Mouse (Mus musculus) liver, embryonic 14.5 days (tissue): ENCODE measurements at regions not wholly inside any gene's neighbourhood (a gene's known extent, or its start where the extent isn't known, plus 50 kb on each side); places are given as distances from the start of the nearest gene placed in this dataset.

Experiments used
- ATAC-seq: fragments of 200-750 bp; cut with Nextera tagmentation; 2 replicates; pipeline ENCODE4 v1.8.0; 2017; ENCODE audit warnings: moderate number of reproducible peaks, mild to moderate bottlenecking, moderate library complexity; ENCODE audit not compliant: insufficient read depth
- DNase-seq, 3 experiments: peaks; one replicate each; pipeline ENCODE4 v3.0.0-alpha.2; 2012 to 2013; ENCODE audit warnings: low read depth in 3 of 3, low spot score in 3 of 3
- H3K27ac ChIP-seq: fragments of 300-500 bp; sonication (generic); 2 replicates; pipeline ENCODE4 v1.5.1; 2014; ENCODE audit warnings: moderate library complexity, mild to moderate bottlenecking, control low read depth, inconsistent platforms
- H3K27me3 ChIP-seq: fragments of 300-500 bp; sonication (generic); 2 replicates; pipeline ENCODE4 v1.6.1; 2014; ENCODE audit warnings: mild to moderate bottlenecking, low read length, moderate library complexity; ENCODE audit not compliant: control insufficient read depth, insufficient read depth
- H3K36me3 ChIP-seq: fragments of 300-500 bp; sonication (generic); replicated peaks from 2 replicates; pipeline ENCODE4 v1.6.1; 2014; ENCODE audit warnings: low read depth; ENCODE audit not compliant: control insufficient read depth, insufficient read depth
- H3K4me1 ChIP-seq, 2 experiments: fragments of 200-500 bp in 1 of 2; fragments of 300-500 bp in 1 of 2; sonication (generic) in 1 of 2; replicated peaks; 2 replicates each; pipeline ENCODE4 v1.6.1; 2012 to 2014; ENCODE audit warnings: antibody characterized with exemption in 1 of 2, inconsistent platforms in 1 of 2, low read length in 1 of 2; ENCODE audit not compliant: control insufficient read depth in 2 of 2, insufficient read depth in 2 of 2
- H3K4me2 ChIP-seq: fragments of 300-500 bp; sonication (generic); 2 replicates; pipeline ENCODE4 v1.6.1; 2014; ENCODE audit warnings: low read depth, mild to moderate bottlenecking, control low read depth, moderate library complexity
- H3K4me3 ChIP-seq, 2 experiments: fragments of 200-500 bp in 1 of 2; fragments of 300-500 bp in 1 of 2; sonication (generic) in 1 of 2; 2 replicates each; pipeline ENCODE4 v1.5.1; 2012 to 2014; ENCODE audit warnings: low read depth in 2 of 2, low read length in 2 of 2, mild to moderate bottlenecking in 2 of 2, control low read depth in 1 of 2, inconsistent platforms in 1 of 2, moderate library complexity in 1 of 2; ENCODE audit not compliant: insufficient read depth in 1 of 2
- H3K9ac ChIP-seq: fragments of 300-500 bp; sonication (generic); replicated peaks from 2 replicates; pipeline ENCODE4 v1.6.1; 2014; ENCODE audit warnings: mild to moderate bottlenecking, control low read depth, moderate library complexity
- H3K9me3 ChIP-seq: fragments of 300-500 bp; sonication (generic); 2 replicates; pipeline ENCODE4 v1.6.1; 2016; ENCODE audit warnings: low read length, mixed read lengths; ENCODE audit not compliant: control insufficient read depth
- CTCF ChIP-seq: IDR thresholded peaks from 2 replicates; pipeline ENCODE4 v1.5.1; 2016; ENCODE audit warnings: antibody characterized with exemption, low read depth, control low read depth
- EP300 ChIP-seq: IDR thresholded peaks from 2 replicates; pipeline ENCODE4 v1.6.1; 2016; ENCODE audit warnings: antibody characterized with exemption, low read depth
- WGBS: fragments of 180-500 bp; shearing (Covaris S2); extraction: QIAGEN DNeasy Blood & Tissue Kit; methylation state at CpG from one replicate; pipeline ENCODE4 v1.1.7; 2014; ENCODE audit not compliant: insufficient replicate concordance; 5-methylcytosine and 5-hydroxymethylcytosine counted together

GRCm38 (mm10) chr13:55950773-55951172 lies 114.8 kb upstream of the Pitx1 start:
- no peaks in the 10 kb centered on the region for H3K27me3 ChIP-seq
- no peak overlapping the region for H3K4me3 ChIP-seq
- DNase-seq (no peak), ATAC-seq (no peak)
- no peak for TF ChIP-seq EP300
- TF ChIP-seq CTCF, result no peak
- H3K27ac ChIP-seq, result no peak overlapping the region
- 76% methylated on average over 6 of the region's 6 CpGs for WGBS
- H3K4me2 ChIP-seq, result no peak overlapping the region
- H3K36me3 ChIP-seq, result no peaks in the 10 kb centered on the region
- no peaks in the 10 kb centered on the region for H3K9me3 ChIP-seq
- H3K4me1 ChIP-seq, result no peaks in the 10 kb centered on the region
- no peak overlapping the region for H3K9ac ChIP-seq

- Histone ChIP-seq H3K36me3 (no peaks in the 10 kb centered on the region), H3K4me3 (no peak overlapping the region), H3K4me2 (no peak overlapping the region), H3K9me3 (no peaks in the 10 kb centered on the region), H3K27ac (no peak overlapping the region), H3K9ac (no peak overlapping the region), H3K27me3 (no peaks in the 10 kb centered on the region), H3K4me1 (no peaks in the 10 kb centered on the region)
- 59% methylated on average over 9 of the region's 9 CpGs for WGBS
- DNase-seq (no peak), ATAC-seq (no peak)
- TF ChIP-seq EP300 (no peak), CTCF (no peak)
Measured at GRCm38 (mm10) chr13:55948591-55948990, 112.6 kb upstream of the Pitx1 start.

- no peaks in the 10 kb centered on the region for H3K27me3 ChIP-seq
- no peaks in the 10 kb centered on the region for H3K4me1 ChIP-seq
- H3K9me3 ChIP-seq, result no peaks in the 10 kb centered on the region
- WGBS, result 48% methylated on average over 2 of the region's 2 CpGs
- no peak for DNase-seq
- H3K4me2 ChIP-seq, result no peak overlapping the region
- no peak for TF ChIP-seq EP300
- TF ChIP-seq CTCF, result no peak
- no peak overlapping the region for H3K4me3 ChIP-seq
- no peaks in the 10 kb centered on the region for H3K36me3 ChIP-seq
- no peak for ATAC-seq
- no peak overlapping the region for H3K27ac ChIP-seq
- no peak overlapping the region for H3K9ac ChIP-seq
Measured at GRCm38 (mm10) chr13:55948144-55948543, 112.2 kb upstream of the Pitx1 start.

GRCm38 (mm10) chr13:55937417-55937816 lies 101.4 kb upstream of the Pitx1 start:
- Histone ChIP-seq H3K27ac (no peak overlapping the region), H3K4me1 (no peaks in the 10 kb centered on the region), H3K4me3 (no peak overlapping the region), H3K36me3 (no peaks in the 10 kb centered on the region), H3K27me3 (no peaks in the 10 kb centered on the region), H3K9me3 (no peaks in the 10 kb centered on the region), H3K4me2 (no peak overlapping the region), H3K9ac (no peak overlapping the region)
- DNase-seq (no peak), ATAC-seq (no peak)
- 69% methylated on average over 9 of the region's 9 CpGs for WGBS
- TF ChIP-seq EP300, result no peak
- no peak for TF ChIP-seq CTCF

- no peaks in the 10 kb centered on the region for H3K27me3 ChIP-seq
- H3K9me3 ChIP-seq, result no peaks in the 10 kb centered on the region
- ATAC-seq (no peak), DNase-seq (no peak)
- no peaks in the 10 kb centered on the region for H3K4me1 ChIP-seq
- TF ChIP-seq EP300 (no peak), CTCF (no peak)
- 73% methylated on average over 9 of the region's 9 CpGs for WGBS
- no peak overlapping the region for H3K4me3 ChIP-seq
- no peak overlapping the region for H3K9ac ChIP-seq
- no peaks in the 10 kb centered on the region for H3K36me3 ChIP-seq
- H3K4me2 ChIP-seq, result no peak overlapping the region
- H3K27ac ChIP-seq, result no peak overlapping the region
Measured at GRCm38 (mm10) chr13:55937000-55937399, 101.0 kb upstream of the Pitx1 start.

- 68% methylated on average over 11 of the region's 11 CpGs for WGBS
Measured at GRCm38 (mm10) chr13:55930637-55931036, 94.6 kb upstream of the Pitx1 start.

More at GRCm38 (mm10) chr13:55930637-55931036, 94.6 kb upstream of the Pitx1 start:
- DNase-seq (no peak), ATAC-seq (no peak)
- no peaks in the 10 kb centered on the region for H3K9me3 ChIP-seq
- no peak overlapping the region for H3K27ac ChIP-seq
- H3K9ac ChIP-seq, result no peak overlapping the region
- TF ChIP-seq EP300 (no peak), CTCF (no peak)
- no peaks in the 10 kb centered on the region for H3K36me3 ChIP-seq
- no peak overlapping the region for H3K4me2 ChIP-seq
- no peak overlapping the region for H3K4me3 ChIP-seq
- H3K4me1 ChIP-seq, result no peaks in the 10 kb centered on the region
- H3K27me3 ChIP-seq, result no peaks in the 10 kb centered on the region
